Mouse (Mus musculus) cerebral cortex, adult 2 months (tissue): ENCODE results near the gene Herc2.

Experiments used
- WGBS: fragments of 180-500 bp; shearing (Covaris S2); methylation state at CpG from one replicate; pipeline ENCODE4 v1.1.7; 2018; 5-methylcytosine and 5-hydroxymethylcytosine counted together

The Herc2 gene

DNA sequence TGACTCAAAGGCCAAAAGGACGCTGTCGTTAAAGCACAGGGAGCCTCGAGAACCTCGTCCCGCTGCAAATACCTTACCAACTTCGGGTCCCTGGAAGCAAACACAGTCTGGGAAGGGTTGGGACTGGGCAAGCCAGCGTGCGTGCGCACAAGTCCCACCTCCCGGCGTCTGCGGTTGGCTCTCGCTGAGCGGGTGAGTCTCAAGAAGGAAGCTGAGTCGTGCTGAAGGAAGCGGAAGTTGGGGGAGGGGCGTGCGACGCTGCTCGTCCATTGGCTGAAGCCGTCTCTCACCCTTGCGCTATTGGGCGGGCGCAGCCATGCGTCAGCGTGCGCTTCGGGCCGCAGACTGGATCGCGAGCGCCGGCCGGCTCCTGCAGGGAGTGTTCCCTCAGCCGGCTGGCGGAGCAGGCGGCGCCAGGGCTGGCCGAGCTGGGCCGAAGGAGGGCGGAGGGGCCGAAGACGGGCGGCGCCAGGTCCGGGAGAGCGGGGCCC lies at the start of gene Herc2:
Herc2 (plus strand) TSS at position 366 of the 491 bp plus-strand sequence.
- under 1% methylated on average over 47 of the region's 47 CpGs for WGBS

DNA sequence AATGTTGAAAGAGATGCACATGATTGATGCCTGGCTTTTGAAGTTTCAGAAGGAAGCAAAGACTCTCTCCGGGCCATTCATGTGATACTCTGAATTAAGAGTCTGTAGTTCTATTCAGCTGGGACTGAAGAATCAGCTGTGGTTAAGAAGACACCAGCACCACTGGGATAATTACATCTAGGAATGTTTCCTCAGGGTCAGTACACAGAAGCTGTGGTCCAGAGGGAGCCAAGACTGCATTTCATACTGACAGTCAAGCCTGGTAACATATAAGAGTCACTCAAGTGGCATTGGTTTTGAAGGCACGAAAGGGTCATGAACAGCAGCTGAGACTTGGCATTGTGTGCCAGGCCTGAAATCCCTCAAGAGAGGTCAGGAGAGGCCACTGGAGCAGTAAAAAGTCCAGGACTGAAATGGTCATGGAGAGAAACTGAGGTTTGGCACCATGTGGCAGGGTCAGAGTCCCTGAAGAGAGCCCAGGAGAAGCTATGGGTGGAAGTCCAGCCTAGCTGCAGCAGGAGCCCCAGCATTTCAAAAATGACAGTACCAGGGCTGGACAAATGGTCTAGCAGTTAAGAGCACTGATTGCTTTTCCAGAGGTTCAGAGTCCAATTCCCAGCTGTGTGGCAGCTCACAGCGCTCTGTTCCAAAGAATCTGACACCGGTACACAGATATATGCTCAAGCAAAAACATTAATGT lies 39.5 kb upstream of the Herc2 start:
- WGBS, result 72% methylated on average over 4 of the region's 4 CpGs

GRCm38 (mm10) chr7:56013261-56014001 lies 36.6 kb upstream of the Herc2 start:
- WGBS, result 84% methylated on average over 14 of the region's 14 CpGs

GRCm38 (mm10) chr7:56014002-56014702 lies 35.8 kb upstream of the Herc2 start:
- WGBS, result 69% methylated on average over 8 of the region's 18 CpGs

- 80% methylated on average over 6 of the region's 6 CpGs for WGBS
These were observed 34.8 kb upstream of the Herc2 start for GRCm38 (mm10) chr7:56015172-56015571.

DNA sequence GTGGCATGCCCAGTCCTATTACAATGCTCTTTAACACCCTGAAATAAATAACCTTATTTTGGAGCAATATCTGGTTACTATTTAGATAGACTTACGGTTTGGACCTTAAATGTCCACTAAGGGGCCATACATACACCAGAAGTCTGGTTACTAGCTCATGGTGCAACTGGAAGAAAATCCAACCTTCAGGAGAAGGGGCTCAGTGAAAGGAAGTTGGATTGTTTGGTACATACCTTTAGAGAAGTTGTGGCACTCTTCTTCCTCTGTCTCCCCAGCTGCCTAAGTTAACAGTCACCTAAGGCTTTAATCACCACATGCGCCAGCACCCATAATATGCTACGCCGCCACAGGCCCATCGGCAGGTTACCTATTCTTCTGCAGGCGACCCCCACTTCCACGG lies 34.2 kb upstream of the Herc2 start:
- WGBS, result 95% methylated on average over 7 of the region's 7 CpGs

DNA sequence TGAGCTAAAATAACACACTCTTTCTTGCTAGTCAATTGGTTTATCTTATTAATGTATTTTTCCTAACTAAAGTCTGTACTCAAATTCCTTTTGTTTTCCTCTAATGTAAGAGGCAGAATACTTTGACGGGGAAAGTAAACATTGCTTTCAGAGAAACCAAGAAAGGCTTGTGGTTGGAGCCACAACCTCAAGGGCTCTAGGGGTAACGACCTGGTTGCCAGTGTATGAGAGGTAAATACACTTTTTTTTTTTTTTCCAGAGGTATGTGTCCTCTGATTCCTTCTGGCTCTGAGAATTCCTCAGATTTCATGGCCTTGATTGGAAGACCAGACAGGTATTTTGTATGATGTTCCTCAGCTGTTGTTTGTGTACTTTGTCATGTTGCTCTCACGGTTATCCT lies 32.2 kb upstream of the Herc2 start:
- 72% methylated on average over 3 of the region's 3 CpGs for WGBS

DNA sequence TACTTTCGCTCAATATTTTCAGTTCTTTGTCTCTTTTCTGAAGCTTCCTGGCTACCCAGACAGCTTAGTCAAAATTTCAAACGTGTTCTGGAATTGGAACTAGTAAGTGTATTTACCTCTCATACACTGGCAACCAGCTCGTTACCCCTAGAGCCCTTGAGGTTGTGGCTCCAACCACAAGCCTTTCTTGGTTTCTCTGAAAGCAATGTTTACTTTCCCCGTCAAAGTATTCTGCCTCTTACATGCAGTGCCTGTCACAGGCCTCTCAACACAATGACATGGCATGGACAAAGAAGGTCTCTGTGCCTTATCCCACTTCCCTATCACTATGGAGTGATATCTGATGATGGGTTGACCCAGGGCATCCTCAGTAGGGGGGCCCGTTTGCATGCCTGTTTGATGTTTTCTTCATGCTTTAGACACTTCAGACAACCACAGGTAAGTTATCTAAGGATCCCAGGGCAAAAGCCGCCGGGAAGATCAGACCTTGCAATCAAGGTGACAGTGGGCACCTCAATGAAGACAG lies 31.5 kb upstream of the Herc2 start:
- 34% methylated on average over 7 of the region's 7 CpGs for WGBS

- under 1% methylated on average over 62 of the region's 71 CpGs for WGBS
These were observed 30.7 kb upstream of the Herc2 start for GRCm38 (mm10) chr7:56018972-56019929.

GRCm38 (mm10) chr7:56019930-56020253 lies 30.1 kb upstream of the Herc2 start, which contains the start of gene Nipa1:
Gene Nipa1, minus strand, starts transcription at chr7:56019954.
- WGBS, result 31% methylated on average over 3 of the region's 3 CpGs

GRCm38 (mm10) chr7:56023586-56023985 lies 26.4 kb upstream of the Herc2 start:
- WGBS, result 78% methylated on average over 3 of the region's 3 CpGs

DNA sequence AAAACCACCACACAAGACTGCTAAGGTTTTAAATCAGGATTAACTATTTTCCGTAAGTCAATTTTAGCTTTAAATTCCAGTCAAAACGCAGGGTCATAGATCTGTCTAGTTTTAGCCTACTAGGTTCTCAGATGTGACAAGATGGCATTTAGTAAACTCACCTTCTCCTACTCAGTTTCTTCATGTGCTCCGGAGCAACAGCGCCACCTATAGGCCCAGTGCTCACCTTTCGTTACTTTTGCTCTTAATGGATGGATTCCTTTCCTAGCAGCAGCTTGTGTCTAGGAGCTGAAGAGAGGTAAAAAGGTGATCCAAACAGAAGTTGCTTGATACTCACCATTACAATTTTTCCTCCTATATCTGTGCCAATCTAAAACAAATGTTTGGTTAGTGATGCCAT lies 7.6 kb upstream of the Herc2 start:
- WGBS, result 12% methylated on average over 5 of the region's 5 CpGs

DNA sequence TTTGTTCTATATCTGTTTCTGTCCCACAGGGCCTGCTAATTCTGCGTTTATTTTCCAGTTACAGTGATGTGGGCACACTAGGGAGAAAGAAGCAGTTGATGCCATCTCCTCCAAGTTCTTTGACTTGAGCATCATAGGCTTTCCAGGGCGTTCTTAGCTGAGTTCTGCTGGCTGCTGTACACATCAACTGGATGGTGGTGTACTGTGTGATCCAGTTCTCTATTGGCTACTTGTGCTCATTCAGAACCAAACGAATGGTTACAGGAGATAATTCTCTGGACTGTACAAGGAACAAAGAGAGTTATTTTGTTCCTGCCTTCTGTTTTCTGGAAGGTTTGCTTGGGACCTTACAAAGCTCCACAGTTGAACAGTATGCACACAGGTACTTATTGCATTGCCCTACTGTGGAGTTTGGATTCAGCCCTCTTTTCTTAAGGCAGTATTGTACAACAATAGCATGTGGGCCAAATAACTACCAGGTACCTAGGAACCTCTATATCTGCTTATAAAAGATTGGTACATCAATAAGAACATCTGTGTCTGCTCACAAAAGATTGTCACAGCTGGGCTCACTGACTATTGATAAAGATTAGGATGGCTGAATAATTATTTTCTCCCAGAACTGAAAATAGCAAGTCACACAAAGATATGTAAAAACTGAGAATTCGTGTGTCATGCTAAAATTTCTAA lies 6.3 kb upstream of the Herc2 start:
- WGBS, result 64% methylated on average over 4 of the region's 4 CpGs

DNA sequence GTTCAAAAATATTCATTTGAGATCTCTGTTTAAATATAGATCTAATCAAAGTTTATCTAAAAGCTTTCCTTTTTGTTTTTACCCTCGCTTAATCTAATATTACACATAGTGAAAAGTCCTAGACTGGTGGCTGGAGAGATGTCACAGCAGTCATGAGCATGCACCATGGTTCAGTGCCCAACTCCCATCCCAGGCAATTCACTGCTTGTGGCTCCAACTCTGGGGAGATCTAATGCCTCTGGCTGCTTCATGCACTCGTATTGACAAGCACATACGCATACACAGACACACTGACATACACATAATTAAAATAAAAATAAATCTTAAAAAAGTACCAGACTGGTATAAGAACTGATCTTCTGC lies 5.7 kb upstream of the Herc2 start:
- WGBS, result 79% methylated on average over 3 of the region's 3 CpGs

GRCm38 (mm10) chr7:56047178-56047577 lies 2.8 kb upstream of the Herc2 start:
- 86% methylated on average over 1 of the region's 1 CpGs for WGBS

DNA sequence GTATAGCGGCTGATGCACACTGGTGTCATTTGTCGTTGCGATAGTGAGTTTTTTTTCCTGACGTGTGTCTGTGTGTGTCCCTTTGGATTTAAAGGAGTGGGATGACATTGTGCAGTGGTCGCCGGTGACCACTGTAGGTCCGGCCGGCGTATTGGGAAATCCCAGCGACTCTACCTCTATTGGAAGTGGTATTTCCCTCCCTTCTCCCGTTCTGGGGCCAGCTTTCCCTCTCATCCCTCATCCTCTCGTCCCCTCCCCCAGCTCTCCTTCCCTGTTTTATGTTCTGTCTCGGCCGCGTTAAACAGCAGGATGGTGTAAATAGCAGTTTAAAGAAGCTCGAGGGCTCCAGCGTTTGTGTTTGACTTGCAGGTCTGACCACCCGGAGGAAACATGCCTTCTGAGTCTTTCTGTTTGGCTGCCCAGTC lies 503 bp downstream of the Herc2 start:
- WGBS, result under 1% methylated on average over 18 of the region's 18 CpGs

- 40% methylated on average over 3 of the region's 3 CpGs for WGBS
These were observed 5.3 kb downstream of the Herc2 start for GRCm38 (mm10) chr7:56055338-56055737.

DNA sequence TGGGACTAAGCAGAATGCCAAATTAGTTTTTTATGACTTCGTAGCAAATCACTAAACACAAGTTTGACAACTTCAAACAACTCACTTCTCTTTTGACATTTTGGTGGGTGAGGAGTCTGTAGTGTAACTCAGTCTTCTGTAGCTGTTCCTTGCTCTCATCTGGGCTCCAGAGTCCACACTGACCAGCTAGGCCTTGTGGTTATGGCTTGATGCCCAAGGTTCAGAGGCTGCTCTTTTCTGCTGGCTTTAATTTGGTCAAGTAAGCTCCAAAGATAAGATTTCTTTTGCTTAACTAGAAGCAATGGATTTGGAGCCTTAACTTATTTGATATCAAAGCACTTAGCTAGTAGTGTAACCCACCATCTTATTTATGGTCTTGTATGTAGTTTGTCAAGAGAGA lies 14.9 kb downstream of the Herc2 start:
- 84% methylated on average over 1 of the region's 1 CpGs for WGBS

GRCm38 (mm10) chr7:56066136-56066535 lies 16.1 kb downstream of the Herc2 start:
- 65% methylated on average over 2 of the region's 2 CpGs for WGBS

- WGBS, result 97% methylated on average over 1 of the region's 1 CpGs
These were observed 16.6 kb downstream of the Herc2 start for GRCm38 (mm10) chr7:56066634-56067033.

DNA sequence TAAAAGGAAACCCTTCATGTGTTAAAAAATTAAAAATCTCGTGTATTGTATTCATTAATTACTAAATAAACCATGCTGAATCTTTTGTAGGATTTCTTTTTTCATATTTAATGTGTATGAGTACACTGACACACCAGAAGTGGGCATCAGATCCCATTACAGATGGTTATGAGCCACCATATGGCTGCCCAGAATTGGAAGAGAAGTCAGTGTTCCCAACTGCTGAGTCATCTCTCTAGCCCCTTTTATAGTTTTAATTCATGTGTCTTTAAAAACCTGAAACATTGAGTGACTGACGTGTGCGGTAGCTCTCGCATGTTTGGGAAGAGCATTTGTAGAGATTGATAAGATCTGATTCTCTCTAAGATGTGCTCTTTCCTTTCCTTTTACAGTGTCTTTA lies 21.7 kb downstream of the Herc2 start:
- WGBS, result 55% methylated on average over 4 of the region's 4 CpGs
